Mouse (Mus musculus) CH12.LX (cell line): ENCODE data around the gene Stx8. TPM values are rescaled to one million over a fixed set of nuclear protein-coding genes. Genes with fewer than 3 reads are reported as not detected.

ENCODE experiments used
- DNase-seq: peaks from one replicate; pipeline ENCODE4 v3.0.0-alpha.2; 2013; ENCODE audit errors: extremely low read depth
- H3K27ac ChIP-seq: 2 replicates; pipeline ENCODE4 v1.5.1; 2012; ENCODE audit warnings: low read depth, mild to moderate bottlenecking, control low read depth, moderate library complexity; ENCODE audit not compliant: insufficient read depth
- H3K27me3 ChIP-seq: replicated peaks from 2 replicates; pipeline ENCODE3; 2012; ENCODE audit warnings: inconsistent platforms
- H3K36me3 ChIP-seq, 2 experiments: replicated peaks in 1 of 2; 2 replicates each; pipeline versions ENCODE3 to v1.6.1; 2012; ENCODE audit warnings: inconsistent platforms in 1 of 2, low read length in 1 of 2, mild to moderate bottlenecking in 1 of 2, mixed read lengths in 1 of 2, moderate library complexity in 1 of 2; ENCODE audit not compliant: control insufficient read depth in 1 of 2, insufficient read depth in 1 of 2
- H3K4me1 ChIP-seq, 2 experiments: 2 replicates each; pipeline ENCODE4 v1.6.1; 2012; ENCODE audit warnings: inconsistent platforms in 1 of 2, moderate library complexity in 1 of 2; ENCODE audit not compliant: insufficient read depth in 2 of 2, control insufficient read depth in 1 of 2
- H3K4me2 ChIP-seq: 2 replicates; pipeline ENCODE4 v1.6.1; 2012; ENCODE audit warnings: low read depth, mild to moderate bottlenecking, control low read depth; ENCODE audit not compliant: poor library complexity, insufficient read depth, severe bottlenecking
- H3K4me3 ChIP-seq, 3 experiments: fragments of 150-350 bp in 1 of 3; sonication (generic) in 1 of 3; replicated peaks in 1 of 3; 2 replicates each; pipeline versions ENCODE3 to v1.5.1; 2011 to 2012; ENCODE audit warnings: low read depth in 2 of 3, low read length in 2 of 3, mild to moderate bottlenecking in 2 of 3, moderate library complexity in 2 of 3, control low read depth in 1 of 3, improper control_type of control experiment in 1 of 3, inconsistent platforms in 1 of 3, mixed read lengths in 1 of 3; ENCODE audit not compliant: poor library complexity in 1 of 3
- H3K79me2 ChIP-seq: replicated peaks from 2 replicates; pipeline ENCODE4 v1.6.1; 2012; ENCODE audit warnings: mild to moderate bottlenecking, moderate library complexity; ENCODE audit not compliant: control insufficient read depth, poor library complexity, insufficient read depth, severe bottlenecking; ENCODE audit errors: extremely low read depth
- H3K9ac ChIP-seq: 2 replicates; pipeline ENCODE4 v1.6.1; 2012; ENCODE audit warnings: low read depth, mild to moderate bottlenecking, control low read depth, moderate library complexity; ENCODE audit not compliant: insufficient read depth
- H3K9me3 ChIP-seq: replicated peaks from 2 replicates; pipeline ENCODE3; 2012; ENCODE audit warnings: low read length, inconsistent platforms, mixed read lengths
- BHLHE40 ChIP-seq: IDR thresholded peaks from 2 replicates; pipeline ENCODE4 v1.6.1; 2011; ENCODE audit warnings: mild to moderate bottlenecking, low read depth, low read length, improper control_type of control experiment
- CHD1 ChIP-seq: IDR thresholded peaks from 2 replicates; pipeline ENCODE4 v1.6.1; 2012; ENCODE audit warnings: low read depth, low read length, improper control_type of control experiment, inconsistent platforms
- E2F4 ChIP-seq: IDR thresholded peaks from 2 replicates; pipeline ENCODE4 v1.6.1; 2011; ENCODE audit warnings: low read depth, low read length, improper control_type of control experiment; ENCODE audit not compliant: insufficient replicate concordance
- HCFC1 ChIP-seq: IDR thresholded peaks from 2 replicates; pipeline ENCODE4 v1.6.1; 2012; ENCODE audit warnings: low read depth, mild to moderate bottlenecking, inconsistent platforms, low read length, improper control_type of control experiment
- JUN ChIP-seq: IDR thresholded peaks from 2 replicates; pipeline ENCODE4 v1.6.1; 2011; ENCODE audit warnings: low read depth, mild to moderate bottlenecking, low read length, improper control_type of control experiment, moderate library complexity; ENCODE audit not compliant: insufficient read depth
- KAT2A ChIP-seq: IDR thresholded peaks from 2 replicates; pipeline ENCODE4 v1.6.1; 2012; ENCODE audit warnings: low read length, improper control_type of control experiment, inconsistent platforms; ENCODE audit not compliant: insufficient replicate concordance
- MAX ChIP-seq: IDR thresholded peaks from 2 replicates; pipeline ENCODE4 v1.6.1; 2011; ENCODE audit warnings: low read length, improper control_type of control experiment
- MEF2A ChIP-seq: IDR thresholded peaks from 2 replicates; pipeline ENCODE4 v1.6.1; 2014; ENCODE audit warnings: low read depth, mild to moderate bottlenecking, inconsistent platforms, low read length, improper control_type of control experiment, borderline replicate concordance
- MXI1 ChIP-seq: IDR thresholded peaks from 2 replicates; pipeline ENCODE4 v1.6.1; 2011; ENCODE audit warnings: mild to moderate bottlenecking, low read depth, low read length, improper control_type of control experiment
- MYC ChIP-seq: IDR thresholded peaks from 2 replicates; pipeline ENCODE4 v1.6.1; 2011; ENCODE audit warnings: low read depth, mild to moderate bottlenecking, improper control_type of control experiment, low read length
- NELFE ChIP-seq: IDR thresholded peaks from 2 replicates; pipeline ENCODE4 v1.6.1; 2011; ENCODE audit warnings: low read depth, low read length, improper control_type of control experiment
- PAX5 ChIP-seq: IDR thresholded peaks from 2 replicates; pipeline ENCODE4 v1.6.1; 2012; ENCODE audit warnings: low read length, inconsistent platforms, mixed read lengths
- POLR2AphosphoS2 ChIP-seq: IDR thresholded peaks from 2 replicates; pipeline ENCODE4 v1.6.1; 2011; ENCODE audit warnings: low read depth, low read length, improper control_type of control experiment
- SIN3A ChIP-seq: IDR thresholded peaks from 2 replicates; pipeline ENCODE4 v1.6.1; 2012; ENCODE audit warnings: low read length, improper control_type of control experiment, inconsistent platforms
- SMC3 ChIP-seq: IDR thresholded peaks from 2 replicates; pipeline ENCODE4 v1.6.1; 2011; ENCODE audit warnings: low read depth, low read length, improper control_type of control experiment
- TCF12 ChIP-seq: IDR thresholded peaks from 2 replicates; pipeline ENCODE4 v1.6.1; 2014; ENCODE audit warnings: low read depth, mild to moderate bottlenecking, inconsistent platforms, low read length, improper control_type of control experiment
- USF1 ChIP-seq: IDR thresholded peaks from 2 replicates; pipeline ENCODE4 v1.6.1; 2014; ENCODE audit warnings: low read depth, mild to moderate bottlenecking, inconsistent platforms, low read length, improper control_type of control experiment
- ZKSCAN1 ChIP-seq: IDR thresholded peaks from 2 replicates; pipeline ENCODE4 v1.6.1; 2012; ENCODE audit warnings: low read depth, inconsistent platforms, low read length, improper control_type of control experiment, borderline replicate concordance
- dilution Hi-C: fragments of 300-500 bp; cut with MboI; formaldehyde crosslinking; loops from 2 replicates; pipeline ENCODE4 v1.14.3; 2020; ENCODE audit warnings: low sequenced_read_pairs; ENCODE audit not compliant: extremely low pct_unique_long_range_greater_than_20kb, extremely low pct_ligation_motif_present
- in situ Hi-C: fragments of 300-500 bp; cut with MboI; formaldehyde crosslinking; loops from 3 replicates; pipeline ENCODE4 v1.14.3; 2019; ENCODE audit warnings: low sequenced_read_pairs, low pct_ligation_motif_present, low pct_unique_long_range_greater_than_20kb, mixed read lengths
- polyA plus RNA-seq: library from polyadenylated mRNA; unstranded; fragments of >175 nt; gene quantifications from 2 replicates; pipeline ENCODE4 v1.2.1, GENCODE M21; 2012; ENCODE audit warnings: low read depth; ENCODE audit not compliant: insufficient read length
- total RNA-seq, 2 experiments: library from RNA; depleted of rRNA; stranded (reverse); fragments of 300-350 nt in 1 of 2; fragments of >200 nt in 1 of 2; gene quantifications; 2 replicates each; pipeline ENCODE4 v1.2.3; 2012 to 2014

Stx8 gene
- total and polyA plus RNA-seq, 3 experiments, result 31.8 to 57.9 (median 35.2) TPM

GRCm38 (mm10) chr11:67967831-67968230 is 1.8 kb downstream of the Stx8 start:
- Histone ChIP-seq H3K4me3 (peak overlapping the region in 1 of 3 experiments; percentile 97), H3K27me3 (no peaks in the 10 kb centered on the region), H3K9me3 (no peaks in the 10 kb centered on the region), H3K4me2 (peak overlapping the region; percentile 95), H3K9ac (no peak overlapping the region), H3K4me1 (peaks cover 4 to 32% of the 10 kb centered on the region in 2 experiments), H3K36me3 (peaks cover 15 to 35% of the 10 kb centered on the region in 2 experiments), H3K27ac (no peak overlapping the region), H3K79me2 (peaks cover 14% of the 10 kb centered on the region; the same call in 1 of the 2 replicates)
- in situ Hi-C loops (no loop called here), dilution Hi-C loops (no loop called here)
- no peak for DNase-seq
- TF ChIP-seq HCFC1 (no peak), POLR2AphosphoS2 (no peak), SIN3A (no peak), SMC3 (no peak), MAX (no peak), TCF12 (no peak), MYC (no peak), NELFE (no peak), ZKSCAN1 (no peak), MEF2A (no peak), MXI1 (no peak)

- H3K79me2 ChIP-seq, result peaks cover 5% of the 10 kb centered on the region; the same call in 1 of the 2 replicates
- H3K4me2 ChIP-seq, result no peak overlapping the region
- no peaks in the 10 kb centered on the region for H3K27me3 ChIP-seq
- in situ Hi-C loops (no loop called here), dilution Hi-C loops (no loop called here)
- no peak overlapping the region for H3K27ac ChIP-seq
- no peak for DNase-seq
- peaks cover 4 to 19% of the 10 kb centered on the region in 2 experiments for H3K4me1 ChIP-seq
- H3K9ac ChIP-seq, result no peak overlapping the region
- H3K36me3 ChIP-seq, result peaks cover 33 to 72% of the 10 kb centered on the region in 2 experiments
- TF ChIP-seq PAX5, result no peak
- no peak for TF ChIP-seq E2F4
- no peak for TF ChIP-seq SIN3A
- TF ChIP-seq SMC3, result no peak
- TF ChIP-seq BHLHE40, result no peak
- TF ChIP-seq KAT2A, result no peak
- TF ChIP-seq CHD1, result no peak
- no peak for TF ChIP-seq JUN
- no peak for TF ChIP-seq USF1
- H3K9me3 ChIP-seq, result no peaks in the 10 kb centered on the region
- H3K4me3 ChIP-seq, result no peak overlapping the region
Observed at GRCm38 (mm10) chr11:67972606-67973005, 6.6 kb downstream of the Stx8 start.
